Mouse (Mus musculus): ENCODE measurements at regions not wholly inside any gene's neighbourhood (a gene's known extent, or its start where the extent isn't known, plus 50 kb on each side); places are given as distances from the start of the nearest gene placed in this dataset.

GRCm38 (mm10) chr7:79543231-79544071 lies 74.0 kb downstream of the Rhcg start:
- peak; percentile 56 for TF ChIP-seq CTCF (conservative IDR thresholded peaks at IDR 0.05)
- DNase-seq (ENCODE audit: low spot score in 2 of 2) = no peak

DNA sequence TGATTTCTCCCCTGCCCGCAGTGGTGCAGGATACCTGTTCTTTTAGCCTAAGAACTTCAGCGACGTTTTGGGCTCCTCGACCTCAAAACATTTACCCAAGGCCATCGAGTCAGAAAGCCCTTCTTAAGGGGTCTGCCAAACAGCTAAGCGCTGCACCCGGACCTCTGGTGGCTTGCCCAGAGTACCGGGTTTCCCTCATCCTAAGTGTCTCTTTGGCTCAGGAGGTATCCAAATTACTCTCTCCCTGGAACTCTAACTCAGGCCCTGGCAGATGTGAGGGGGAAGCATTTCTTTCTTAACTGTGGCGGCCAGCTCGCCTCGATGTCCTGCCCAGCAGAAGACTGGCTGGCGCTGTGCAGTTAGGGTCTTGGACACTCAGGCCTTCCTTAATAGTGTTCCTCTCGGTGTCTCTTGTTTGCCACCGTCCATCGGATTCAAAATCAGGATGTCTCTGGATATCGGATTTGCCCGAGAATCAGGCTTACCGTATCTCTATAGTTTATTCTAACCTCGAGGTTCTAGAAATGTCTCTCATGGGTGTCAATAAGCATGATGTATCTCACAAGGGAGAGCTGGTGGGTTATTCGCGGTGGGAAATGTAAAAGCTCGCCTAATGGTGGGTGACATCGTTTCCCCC lies 75.0 kb downstream of the Rhcg start:
- H3K27ac ChIP-seq = peak overlapping the region; percentile 86
- no peak overlapping the region; the same call in 1 of the 2 replicates for H3K4me3 ChIP-seq
- DNase-seq (ENCODE audit: low spot score in 2 of 2) = no peak
- no peak for TF ChIP-seq CTCF (conservative IDR thresholded peaks at IDR 0.05)

More at GRCm38 (mm10) chr7:79543231-79544071, 74.0 kb downstream of the Rhcg start:
- peak overlapping the region; percentile 59 for H3K4me3 ChIP-seq
- H3K27ac ChIP-seq = peak overlapping the region; percentile 86

DNA sequence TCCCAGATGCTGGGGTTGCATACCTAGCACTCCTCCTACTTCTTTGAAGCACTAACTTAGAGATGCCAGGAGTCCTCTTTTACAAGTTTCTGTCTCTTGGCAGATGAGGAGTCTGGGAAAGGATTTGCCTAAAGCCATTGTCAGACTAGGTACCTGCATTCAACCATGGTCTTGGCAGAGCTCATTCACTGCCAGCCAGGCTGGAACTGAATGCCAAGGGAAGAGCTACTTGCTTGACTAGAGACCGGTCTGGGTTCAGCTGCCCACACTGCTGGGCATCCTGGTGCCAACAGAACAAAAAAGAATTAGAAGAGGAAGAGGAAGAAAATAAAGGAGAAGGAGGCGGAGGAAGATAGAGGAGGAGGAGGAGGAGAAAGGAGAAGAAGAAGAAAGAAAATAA lies 74.1 kb upstream of the Polg start:
- H3K4me3 ChIP-seq = no peak overlapping the region
- H3K27ac ChIP-seq = no peak overlapping the region
- no peak for TF ChIP-seq CTCF (conservative IDR thresholded peaks at IDR 0.05)
- no peak for DNase-seq (ENCODE audit: low spot score in 2 of 2)

GRCm38 (mm10) chr7:79539426-79539825 lies 73.3 kb upstream of the Polg start:
- Histone ChIP-seq H3K4me3 (no peak overlapping the region), H3K27ac (no peak overlapping the region)
- no peak for TF ChIP-seq CTCF (conservative IDR thresholded peaks at IDR 0.05)
- DNase-seq (ENCODE audit: low spot score in 2 of 2) = no peak

DNA sequence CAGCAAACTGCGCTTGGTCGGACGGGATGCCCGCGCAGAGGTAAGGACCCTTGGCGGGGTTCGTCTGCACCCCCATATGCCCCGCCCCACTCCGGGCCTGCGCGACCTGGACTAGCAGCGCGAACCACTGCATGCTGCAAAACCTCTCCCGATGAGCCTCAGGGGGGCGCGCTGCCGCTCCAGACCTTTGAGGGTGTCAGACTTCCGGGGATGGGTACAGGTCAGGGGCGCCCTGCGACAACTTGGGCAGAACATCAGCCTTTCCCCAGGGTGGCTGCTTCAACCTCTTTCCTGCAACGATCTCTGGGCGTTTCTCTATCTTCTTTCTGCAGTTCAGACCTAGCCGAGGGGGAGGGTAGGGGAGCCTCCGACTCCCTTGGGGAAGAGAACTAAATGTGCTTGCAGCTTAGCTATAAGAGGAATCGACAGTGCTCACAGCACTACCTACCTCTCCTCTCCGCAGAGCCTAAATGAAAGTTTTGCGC lies 70.0 kb upstream of the Polg start:
- peak overlapping the region; percentile 76 for H3K4me3 ChIP-seq
- peak; percentile 76 for TF ChIP-seq CTCF (conservative IDR thresholded peaks at IDR 0.05)
- DNase-seq (ENCODE audit: low spot score in 2 of 2) = peak in 1 of 2 experiments; percentile 71
- peak overlapping the region; percentile 92 for H3K27ac ChIP-seq

- peak overlapping the region; percentile 76 for H3K4me3 ChIP-seq
- H3K27ac ChIP-seq = peak overlapping the region; percentile 92
- peak in 1 of 2 experiments; percentile 58 for DNase-seq (ENCODE audit: low spot score in 2 of 2)
- TF ChIP-seq CTCF (conservative IDR thresholded peaks at IDR 0.05) = no peak
Observed at GRCm38 (mm10) chr7:79535251-79536111, 69.3 kb upstream of the Polg start.

DNA sequence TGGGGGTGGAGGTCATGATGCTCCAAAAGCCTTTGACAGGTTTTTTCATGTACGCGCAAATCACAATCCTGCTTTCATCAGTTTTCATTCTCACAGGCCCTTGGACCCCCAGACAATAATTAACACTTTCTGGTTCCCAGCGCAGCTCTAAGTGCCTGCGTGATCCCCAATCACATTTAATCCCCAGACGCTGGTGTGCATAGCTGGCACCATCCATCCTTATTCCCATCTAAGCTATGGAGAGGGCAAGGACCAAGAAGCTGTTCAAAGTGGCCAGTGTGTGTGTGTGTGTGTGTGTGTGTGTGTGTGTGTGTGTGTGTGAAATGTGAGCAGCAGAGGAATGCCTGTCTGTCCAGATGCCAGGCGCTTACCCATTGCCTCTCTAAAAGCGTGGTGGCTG lies 68.7 kb upstream of the Polg start:
- Histone ChIP-seq H3K4me3 (peak overlapping the region; percentile 76; the same call in 1 of the 2 replicates), H3K27ac (peak overlapping the region; percentile 93)
- no peak for TF ChIP-seq CTCF (conservative IDR thresholded peaks at IDR 0.05)
- DNase-seq (ENCODE audit: low spot score in 2 of 2) = no peak

- H3K27ac ChIP-seq = peak overlapping the region; percentile 93
- TF ChIP-seq CTCF (conservative IDR thresholded peaks at IDR 0.05) = no peak
- no peak for DNase-seq (ENCODE audit: low spot score in 2 of 2)
- H3K4me3 ChIP-seq = no peak overlapping the region
Observed at GRCm38 (mm10) chr7:79534381-79534780, 68.2 kb upstream of the Polg start.

- TF ChIP-seq CTCF (conservative IDR thresholded peaks at IDR 0.05) = no peak
- no peak for DNase-seq (ENCODE audit: low spot score in 2 of 2)
- Histone ChIP-seq H3K4me3 (no peak overlapping the region), H3K27ac (peak overlapping the region; percentile 93; the same call in 1 of the 2 replicates)
Observed at GRCm38 (mm10) chr7:79532626-79533140, 66.5 kb upstream of the Polg start.

DNA sequence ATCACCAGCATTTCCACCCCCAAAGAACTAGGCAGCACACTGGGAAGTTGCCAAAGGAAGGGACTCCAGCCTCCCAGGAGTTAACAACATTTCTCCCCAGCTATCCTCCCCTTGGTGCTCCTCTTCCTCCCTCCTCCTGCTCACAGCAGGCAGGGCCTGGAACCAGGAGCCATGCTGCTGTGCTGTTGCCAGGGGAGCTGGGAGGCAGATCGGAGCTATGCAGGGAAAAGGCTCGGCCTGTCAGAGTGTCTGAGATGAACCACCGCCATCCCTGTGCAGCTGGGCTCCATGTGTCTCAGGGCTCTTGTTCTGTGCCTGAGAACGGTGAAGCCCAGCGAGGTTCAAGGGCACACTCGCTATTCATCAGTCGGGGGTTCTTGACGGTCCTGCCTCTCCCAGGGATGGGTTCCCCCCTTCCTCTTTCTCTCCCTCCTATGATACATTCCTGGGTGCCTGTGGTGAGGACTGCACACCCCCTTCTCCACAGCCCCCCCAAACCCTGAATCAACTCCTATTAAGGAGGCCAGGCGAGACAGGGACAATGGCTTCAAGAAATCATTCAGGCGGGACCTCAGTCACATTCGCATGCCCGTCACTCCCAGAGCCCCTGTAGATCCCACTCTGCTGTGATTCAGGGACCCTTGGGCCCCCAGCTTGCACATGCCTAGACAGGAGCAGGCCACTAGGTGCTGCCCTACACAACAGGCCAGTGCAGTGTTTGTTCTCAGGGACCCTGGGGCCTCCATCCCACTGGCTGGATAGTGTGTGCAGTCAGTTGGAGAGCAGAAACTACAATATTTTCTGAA lies 65.6 kb upstream of the Polg start:
- H3K4me3 ChIP-seq = no peak overlapping the region
- TF ChIP-seq CTCF (conservative IDR thresholded peaks at IDR 0.05) = peak; percentile 57
- peak overlapping the region; percentile 93 for H3K27ac ChIP-seq
- no peak for DNase-seq (ENCODE audit: low spot score in 2 of 2)

GRCm38 (mm10) chr7:79531142-79531541 lies 65.0 kb upstream of the Polg start:
- H3K4me3 ChIP-seq = no peak overlapping the region
- TF ChIP-seq CTCF (conservative IDR thresholded peaks at IDR 0.05) = no peak
- DNase-seq (ENCODE audit: low spot score in 2 of 2) = no peak
- H3K27ac ChIP-seq = peak overlapping the region; percentile 93

DNA sequence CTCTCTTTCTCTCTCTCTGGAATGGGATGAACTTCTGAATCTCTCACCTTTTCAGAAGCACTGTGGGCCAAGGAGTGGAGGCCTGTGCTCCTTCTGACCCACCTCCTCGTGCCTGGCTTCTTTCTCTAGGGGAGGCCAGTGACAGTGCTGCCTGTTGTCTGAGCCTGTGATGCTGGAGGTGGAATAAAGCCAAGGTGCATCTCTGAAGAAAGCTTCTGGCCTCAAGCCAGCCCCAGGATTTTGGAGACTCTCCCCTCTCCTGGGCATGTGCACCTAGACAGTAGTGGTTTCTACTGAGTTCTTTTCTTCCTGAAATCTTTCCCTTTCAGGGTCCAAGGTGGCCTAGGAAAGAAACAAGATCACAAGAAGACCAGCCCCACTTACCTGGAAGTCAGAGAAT lies 63.3 kb upstream of the Polg start:
- peak overlapping the region; percentile 93; the same call in 1 of the 2 replicates for H3K27ac ChIP-seq
- no peak for DNase-seq (ENCODE audit: low spot score in 2 of 2)
- no peak overlapping the region for H3K4me3 ChIP-seq
- no peak for TF ChIP-seq CTCF (conservative IDR thresholded peaks at IDR 0.05)

Data from layer of hippocampus, adult 2 months (tissue).